Mouse (Mus musculus): ENCODE data around the gene Vamp3.

DNA sequence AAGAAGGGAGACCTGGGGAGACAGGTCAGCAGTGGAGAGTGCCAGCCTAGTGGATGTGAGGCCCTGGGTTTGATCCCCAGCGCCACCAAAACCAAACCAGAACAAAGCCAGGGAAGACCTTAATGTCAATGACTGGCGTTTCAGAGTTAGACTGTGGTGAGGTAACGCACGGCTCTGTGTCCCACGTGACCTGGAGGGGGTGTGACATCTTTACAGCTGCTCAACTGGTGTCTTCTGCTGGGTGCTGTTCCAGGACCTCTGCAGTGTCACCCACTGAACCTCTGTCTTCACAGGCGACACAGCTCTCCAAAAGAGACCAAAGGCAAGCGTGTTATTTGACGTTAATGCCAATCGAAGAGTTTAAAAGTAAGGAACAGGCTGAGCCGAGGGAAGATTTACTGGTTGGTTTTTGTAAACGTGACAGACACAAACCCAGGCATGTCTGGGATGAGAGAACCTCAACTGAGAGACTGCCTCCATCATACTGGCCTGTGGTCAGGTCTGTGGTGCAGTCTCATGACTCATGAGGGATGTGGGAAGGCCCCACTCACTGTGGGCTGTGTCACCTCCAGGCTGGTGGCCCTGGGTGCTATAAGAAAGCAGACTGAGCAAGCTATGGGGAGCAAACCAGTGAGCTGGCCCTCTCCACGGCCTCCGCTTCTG is 52.0 kb downstream of the Vamp3 start:
- TF ChIP-seq EP300 (IDR thresholded peaks at IDR 0.05): no peak
- no peak for TF ChIP-seq CTCF (IDR thresholded peaks at IDR 0.05)
